Mouse (Mus musculus) E14TG2a.4 (cell line): Measurements from ENCODE around the gene Gga3.

Experiments used
- H3K27me3 ChIP-seq: 2 replicates; pipeline ENCODE4 v1.6.1; 2014; ENCODE audit warnings: low read length, control low read depth; ENCODE audit not compliant: insufficient read depth
- H3K36me3 ChIP-seq: 2 replicates; pipeline ENCODE4 v1.6.1; 2014; ENCODE audit warnings: low read length, control low read depth; ENCODE audit not compliant: insufficient read depth
- H3K4me1 ChIP-seq: replicated peaks from 2 replicates; pipeline ENCODE4 v1.6.1; 2014; ENCODE audit warnings: low read depth, low read length, control low read depth
- H3K4me3 ChIP-seq: replicated peaks from 2 replicates; pipeline ENCODE4 v1.5.1; 2014; ENCODE audit warnings: mild to moderate bottlenecking, low read length
- H3K9me3 ChIP-seq: 2 replicates; pipeline ENCODE4 v1.6.1; 2014; ENCODE audit warnings: low read length, control low read depth
- CTCF ChIP-seq: conservative IDR thresholded peaks from 2 replicates; pipeline ENCODE4 v1.5.1; 2014; ENCODE audit warnings: low read length
- NANOG ChIP-seq: IDR thresholded peaks from 2 replicates; pipeline ENCODE4 v1.6.1; 2014; ENCODE audit warnings: borderline replicate concordance, low read length, mixed read lengths
- POU5F1 ChIP-seq: IDR thresholded peaks from 2 replicates; pipeline ENCODE4 v1.6.1; 2014; ENCODE audit warnings: low read length, borderline replicate concordance

Gga3 gene

DNA sequence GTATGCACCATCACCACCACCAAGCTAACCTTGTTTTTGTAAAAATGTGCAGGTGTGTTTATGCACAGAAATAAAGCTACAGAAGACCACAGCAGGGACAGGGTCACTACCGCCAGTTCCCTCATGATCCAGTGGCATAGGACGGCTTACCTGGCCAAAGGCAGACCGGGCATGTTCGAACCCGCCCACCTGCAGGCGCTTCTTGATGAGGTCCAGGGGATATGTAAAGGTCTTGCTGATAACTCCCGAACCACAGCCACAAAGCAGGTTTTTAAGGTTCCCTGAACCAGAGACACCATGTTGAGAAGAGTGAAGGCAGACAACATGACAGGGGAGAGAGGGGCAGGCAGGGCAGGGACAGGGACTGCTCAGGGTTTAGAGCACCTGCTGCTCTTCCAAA, 12.5 kb upstream of the Gga3 start:
- Histone ChIP-seq H3K4me1 (peaks cover 89% of the 10 kb centered on the region), H3K9me3 (no peaks in the 10 kb centered on the region), H3K27me3 (no peaks in the 10 kb centered on the region), H3K36me3 (peaks cover 61% of the 10 kb centered on the region), H3K4me3 (peak overlapping the region; percentile 91)
- TF ChIP-seq CTCF = no peak
- no peak for TF ChIP-seq POU5F1

DNA sequence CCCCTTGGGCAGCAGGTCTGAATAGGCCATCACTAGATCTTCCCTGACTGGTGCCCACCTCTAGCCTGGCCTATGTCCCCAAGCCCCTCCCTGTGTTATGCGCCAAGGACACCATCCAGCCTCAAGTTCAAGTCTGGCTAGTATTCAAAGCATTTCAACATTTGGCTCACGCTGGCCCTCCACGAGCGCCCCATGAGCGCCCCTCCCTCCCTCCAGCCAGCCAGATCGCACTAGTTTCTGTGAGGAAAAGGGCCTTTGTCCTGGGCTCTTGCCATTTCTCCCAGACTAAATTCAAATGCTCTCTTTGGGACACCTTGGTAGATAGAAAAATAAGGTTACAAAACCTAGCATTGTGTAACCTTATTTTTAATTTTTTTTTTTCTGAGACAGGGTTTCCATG, 12.0 kb upstream of the Gga3 start:
- peaks cover 89% of the 10 kb centered on the region for H3K4me1 ChIP-seq
- no peaks in the 10 kb centered on the region for H3K27me3 ChIP-seq
- H3K4me3 ChIP-seq = peak overlapping the region; percentile 91
- TF ChIP-seq CTCF = no peak
- TF ChIP-seq NANOG = no peak
- no peak for TF ChIP-seq POU5F1
- peaks cover 61% of the 10 kb centered on the region for H3K36me3 ChIP-seq
- H3K9me3 ChIP-seq = no peaks in the 10 kb centered on the region

GRCm38 (mm10) chr11:115615108-115615825, 11.4 kb upstream of the Gga3 start:
- no peaks in the 10 kb centered on the region for H3K27me3 ChIP-seq
- TF ChIP-seq POU5F1 (no peak), CTCF (no peak), NANOG (no peak)
- H3K4me3 ChIP-seq = peak overlapping the region; percentile 91
- H3K4me1 ChIP-seq = peaks cover 84% of the 10 kb centered on the region
- peaks cover 61% of the 10 kb centered on the region for H3K36me3 ChIP-seq
- no peaks in the 10 kb centered on the region for H3K9me3 ChIP-seq

- Histone ChIP-seq H3K4me3 (peak overlapping the region; percentile 91), H3K27me3 (no peaks in the 10 kb centered on the region), H3K9me3 (no peaks in the 10 kb centered on the region), H3K36me3 (peaks cover 62% of the 10 kb centered on the region), H3K4me1 (peaks cover 85% of the 10 kb centered on the region)
- TF ChIP-seq NANOG (no peak), CTCF (0 out of 2 replicates have a peak, but pooled peaks have one; percentile 3)
Observed at GRCm38 (mm10) chr11:115614346-115615107, 10.7 kb upstream of the Gga3 start.

DNA sequence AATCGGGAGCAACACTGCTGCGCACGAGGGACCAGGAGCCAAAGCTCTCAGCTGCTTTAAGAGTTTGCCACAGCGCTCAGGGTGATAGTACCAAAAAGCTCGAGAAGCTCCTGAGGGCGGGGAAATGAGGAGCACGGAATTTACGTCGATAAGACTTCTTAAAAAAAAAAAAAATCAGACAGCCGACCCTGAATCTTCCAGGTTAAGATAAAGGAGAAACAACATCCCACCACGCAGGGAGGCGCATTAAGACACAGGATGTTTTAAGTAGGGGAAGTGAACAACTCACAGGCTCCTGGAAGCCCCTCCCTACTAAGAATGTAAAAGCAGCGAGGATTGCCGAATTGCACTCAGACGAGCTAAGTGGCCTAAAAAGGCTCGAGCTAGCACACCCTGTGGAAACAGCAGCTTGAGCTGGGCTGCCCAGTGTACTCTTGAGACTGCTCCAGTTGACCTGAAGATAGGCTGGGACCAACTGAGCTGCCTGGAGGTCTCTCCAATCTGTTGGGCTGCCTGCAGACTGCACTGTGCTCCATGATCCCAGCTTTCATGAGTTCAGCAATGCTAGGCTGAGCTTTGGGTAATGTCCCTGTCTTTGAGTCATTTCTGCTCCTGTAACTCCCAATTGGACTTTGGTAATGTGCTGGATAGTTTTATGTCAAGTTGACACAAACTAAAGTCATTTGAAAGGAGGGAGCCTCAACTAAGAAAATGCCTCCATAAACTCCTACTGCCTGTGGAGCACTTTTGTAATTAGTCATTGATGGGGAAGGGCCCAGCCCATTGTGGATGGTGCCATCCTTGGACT, 9.5 kb upstream of the Gga3 start:
- Histone ChIP-seq H3K27me3 (no peaks in the 10 kb centered on the region), H3K4me1 (peaks cover 87% of the 10 kb centered on the region), H3K36me3 (peaks cover 63% of the 10 kb centered on the region), H3K9me3 (no peaks in the 10 kb centered on the region), H3K4me3 (peak overlapping the region; percentile 91)
- TF ChIP-seq POU5F1 (no peak), CTCF (no peak), NANOG (no peak)

- H3K9me3 ChIP-seq = no peaks in the 10 kb centered on the region
- H3K27me3 ChIP-seq = no peaks in the 10 kb centered on the region
- TF ChIP-seq CTCF (no peak), NANOG (no peak), POU5F1 (no peak)
- peak within 1 kb of the TSS; percentile 91 for H3K4me3 ChIP-seq
- H3K4me1 ChIP-seq = peaks cover 86% of the 10 kb centered on the region
- peaks cover 66% of the 10 kb centered on the region for H3K36me3 ChIP-seq
Observed at GRCm38 (mm10) chr11:115612410-115613137, 8.7 kb upstream of the Gga3 start, which contains the start of gene Mif4gd. Gene Mif4gd (minus strand): TSS chr11:115612969.

- TF ChIP-seq POU5F1 (no peak), CTCF (no peak), NANOG (no peak)
Observed at GRCm38 (mm10) chr11:115612059-115612409, 8.2 kb upstream of the Gga3 start.

DNA sequence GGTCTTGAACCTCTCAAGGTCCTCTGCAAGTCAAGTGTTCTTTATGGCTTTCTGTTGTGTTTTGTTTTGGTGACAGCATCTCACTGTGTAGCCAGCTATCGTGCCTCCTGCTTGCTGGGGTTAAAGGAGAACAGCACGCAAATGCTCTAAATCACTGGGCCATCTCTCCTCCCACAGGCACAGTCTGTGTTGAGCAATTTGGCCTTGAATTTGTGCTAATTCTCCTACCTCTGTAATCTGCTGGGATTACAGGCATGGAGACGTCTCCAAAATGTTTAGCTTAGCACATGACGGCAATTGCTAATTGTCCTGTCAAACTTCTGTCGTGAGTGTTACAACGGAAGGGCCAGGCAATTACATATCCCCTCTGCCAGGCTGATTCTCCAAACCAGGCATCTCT, 7.3 kb upstream of the Gga3 start:
- H3K4me3 ChIP-seq = peak overlapping the region; percentile 91
- TF ChIP-seq NANOG (no peak), CTCF (no peak)
- H3K9me3 ChIP-seq = no peaks in the 10 kb centered on the region
- no peaks in the 10 kb centered on the region for H3K27me3 ChIP-seq
- peaks cover 76% of the 10 kb centered on the region for H3K36me3 ChIP-seq
- H3K4me1 ChIP-seq = peaks cover 85% of the 10 kb centered on the region

More at GRCm38 (mm10) chr11:115612059-115612409, 8.2 kb upstream of the Gga3 start:
- Histone ChIP-seq H3K27me3 (no peaks in the 10 kb centered on the region), H3K36me3 (peaks cover 68% of the 10 kb centered on the region), H3K4me3 (peak overlapping the region; percentile 91), H3K4me1 (peaks cover 85% of the 10 kb centered on the region), H3K9me3 (no peaks in the 10 kb centered on the region)
